In the genomic region with DNA sequence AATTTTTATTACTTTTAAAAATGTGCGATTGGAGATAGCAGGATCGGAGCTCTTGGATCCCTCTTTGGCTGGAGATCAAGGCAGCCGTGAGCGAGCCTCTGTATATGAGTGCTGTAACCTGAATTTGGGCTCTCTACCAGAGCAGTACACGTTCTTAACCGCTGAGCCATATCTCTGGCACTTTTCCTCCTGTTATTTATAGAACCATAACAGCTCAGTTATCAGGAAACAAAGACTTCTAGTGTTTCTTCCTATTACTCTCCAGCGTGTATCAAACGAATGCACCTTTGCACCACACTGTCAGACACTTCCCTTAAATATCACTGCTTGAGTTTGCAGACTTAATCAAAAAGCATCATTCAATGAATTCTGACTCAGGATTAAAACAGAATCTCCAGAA, we compare ENCODE assay signal across 20 mouse cellular contexts. TPM values are rescaled to one million over a fixed set of nuclear protein-coding genes. Genes with fewer than 3 reads are reported as not detected.
DNase-seq lines count a peak whose midpoint lies in the region; ATAC-seq and TF ChIP-seq lines count a peak whose summit lies in the region.
"Had no signal": no experiment of that assay in that cellular context is flagged by ENCODE, and none has a peak within 500 bp of the region (broad histone marks: within the 10 kb centered on the region; RNA-seq: fewer than 3 reads in every experiment).

No protein-coding gene starts in this region.

- no peaks in the 10 kb centered on the region for H3K36me3 ChIP-seq in stomach, embryonic 15.5 days
- no peaks in the 10 kb centered on the region for H3K36me3 ChIP-seq in stomach, postnatal 0 days (ENCODE audit: control insufficient read depth, insufficient read depth, low read length)
- no peaks in the 10 kb centered on the region for H3K36me3 ChIP-seq in heart, embryonic 16.5 days (ENCODE audit: control insufficient read depth, insufficient read depth)
- H3K36me3 ChIP-seq: intestine, embryonic 15.5 days; kidney, embryonic 15.5 days; liver, embryonic 12.5 days; neural tube, embryonic 12.5 days had no signal

- H3K27me3 ChIP-seq in stomach, embryonic 15.5 days (replicated peaks) = no peaks in the 10 kb centered on the region
- H3K27me3 ChIP-seq in stomach, postnatal 0 days (ENCODE audit: control insufficient read depth, insufficient read depth, low read length) = no peaks in the 10 kb centered on the region
- H3K27me3 ChIP-seq in heart, embryonic 16.5 days (ENCODE audit: control insufficient read depth, insufficient read depth, low read length) = no peaks in the 10 kb centered on the region
- H3K27me3 ChIP-seq: intestine, embryonic 15.5 days; kidney, embryonic 15.5 days; liver, embryonic 12.5 days; neural tube, embryonic 12.5 days had no signal

- peak overlapping the region; percentile 48 for H3K27ac ChIP-seq in stomach, embryonic 15.5 days
- H3K27ac ChIP-seq in stomach, postnatal 0 days (replicated peaks) = no peak overlapping the region
- peak overlapping the region; percentile 87 for H3K27ac ChIP-seq in heart, embryonic 16.5 days (ENCODE audit: low read length)
- H3K27ac ChIP-seq: hindbrain, embryonic 14.5 days; intestine, embryonic 15.5 days; kidney, embryonic 15.5 days; liver, embryonic 12.5 days; neural tube, embryonic 12.5 days had no signal

- TF ChIP-seq EP300 in stomach, postnatal 0 days (optimal IDR thresholded peaks at IDR 0.05) = no peak

- 33% methylated on average over 8 of the region's 8 CpGs for WGBS in stomach, embryonic 15.5 days
- 37% methylated on average over 8 of the region's 8 CpGs for WGBS in stomach, postnatal 0 days
- WGBS in heart, embryonic 16.5 days = 11% methylated on average over 8 of the region's 8 CpGs

- peaks cover 22% of the 10 kb centered on the region for H3K4me1 ChIP-seq in stomach, embryonic 15.5 days
- peaks cover 9% of the 10 kb centered on the region; the same call in 1 of the 2 replicates for H3K4me1 ChIP-seq in stomach, postnatal 0 days (replicated peaks; ENCODE audit: control insufficient read depth, insufficient read depth)
- H3K4me1 ChIP-seq in heart, embryonic 16.5 days (ENCODE audit: control insufficient read depth, insufficient read depth, low read length) = peaks cover 38% of the 10 kb centered on the region
- H3K4me1 ChIP-seq: neural tube, embryonic 12.5 days had no signal

- DNase-seq in heart, adult 18-20 months = peak; percentile 47 to 50
- no peak for DNase-seq in heart, adult 11 months
- DNase-seq in stomach, postnatal 0 days (ENCODE audit: low spot score) = no peak
- DNase-seq in thymus, postnatal 4 days = no peak
- DNase-seq: B cell, adult 2 months; cerebellum, adult 9-11 months; left cerebral cortex, postnatal 4 days; right cerebral cortex, postnatal 25 days; thymus, postnatal 36 days had no signal

- no peak for ATAC-seq in stomach, embryonic 15.5 days (ENCODE audit: insufficient read depth, low FRiP score, low read depth)
- ATAC-seq in stomach, postnatal 0 days (ENCODE audit: low FRiP score, low TSS enrichment) = no peak
- ATAC-seq in heart, embryonic 16.5 days (replicated peaks; ENCODE audit: extremely low read depth, insufficient read depth, low FRiP score) = peak; percentile 79
- no peak for ATAC-seq in monocyte, adult 5-6 weeks (replicated peaks; ENCODE audit: insufficient number of reproducible peaks, low FRiP score, low TSS enrichment, poor library complexity, severe bottlenecking)
- no peak for ATAC-seq in cerebellum, adult (ENCODE audit: insufficient number of reproducible peaks, low FRiP score, low TSS enrichment)
- ATAC-seq: forebrain, embryonic 14.5 days; intestine, embryonic 15.5 days; liver, embryonic 12.5 days had no signal

- H3K4me2 ChIP-seq in stomach, embryonic 15.5 days = no peak overlapping the region
- no peak overlapping the region for H3K4me2 ChIP-seq in stomach, postnatal 0 days (replicated peaks; ENCODE audit: low read depth)
- peak overlapping the region; percentile 47 for H3K4me2 ChIP-seq in heart, embryonic 16.5 days (ENCODE audit: low read depth, low read length)
- H3K4me2 ChIP-seq: hindbrain, embryonic 14.5 days; intestine, embryonic 15.5 days; kidney, embryonic 15.5 days; liver, embryonic 12.5 days; neural tube, embryonic 12.5 days had no signal

- no peaks in the 10 kb centered on the region for H3K9me3 ChIP-seq in stomach, embryonic 15.5 days
- no peaks in the 10 kb centered on the region for H3K9me3 ChIP-seq in stomach, postnatal 0 days (ENCODE audit: control insufficient read depth, low read length)
- no peaks in the 10 kb centered on the region for H3K9me3 ChIP-seq in heart, embryonic 16.5 days (replicated peaks; ENCODE audit: control insufficient read depth, low read length)
- H3K9me3 ChIP-seq: intestine, embryonic 15.5 days; kidney, embryonic 15.5 days; liver, embryonic 12.5 days; megakaryocyte, embryonic 14.5 days; neural tube, embryonic 12.5 days had no signal

- no peak for TF ChIP-seq CTCF in stomach, postnatal 0 days (IDR thresholded peaks at IDR 0.05; ENCODE audit: low read depth)

- H3K4me3 ChIP-seq in stomach, embryonic 15.5 days (replicated peaks) = no peak overlapping the region
- H3K4me3 ChIP-seq in stomach, postnatal 0 days (ENCODE audit: low read depth, low read length) = no peak overlapping the region
- no peak overlapping the region for H3K4me3 ChIP-seq in heart, embryonic 16.5 days (ENCODE audit: low read length)
- H3K4me3 ChIP-seq: intestine, embryonic 15.5 days; kidney, embryonic 15.5 days; liver, embryonic 12.5 days; megakaryocyte, embryonic 14.5 days; neural tube, embryonic 12.5 days had no signal

- H3K9ac ChIP-seq in stomach, embryonic 15.5 days = no peak overlapping the region
- H3K9ac ChIP-seq in stomach, postnatal 0 days (ENCODE audit: low read length) = no peak overlapping the region
- H3K9ac ChIP-seq in heart, embryonic 16.5 days (ENCODE audit: low read length) = peak overlapping the region; percentile 31; the same call in 1 of the 2 replicates
- H3K9ac ChIP-seq: hindbrain, embryonic 14.5 days; intestine, embryonic 15.5 days; kidney, embryonic 15.5 days; liver, embryonic 12.5 days; neural tube, embryonic 12.5 days had no signal

RNA-seq across cellular contexts. Expression of gene Artn, which starts 57.2 kb away (rescaled TPM):
- under 1 TPM in 1 of 2 experiments, not detected in 1; 0.33 TPM for total RNA-seq in heart, adult 18-20 months (2021)
- polyA plus RNA-seq in stomach, embryonic 15.5 days (2015; fragmentation: Nextera tagmentation; extraction: Ambion mirVana) = 6.9 and 7.0 TPM in 2 replicates
- 3.8 TPM in 2 replicates for polyA plus RNA-seq in stomach, postnatal 0 days (2015; fragmentation: Nextera tagmentation; extraction: Ambion mirVana)
- 0.70 and 0.85 TPM in 2 replicates for polyA plus RNA-seq in heart, embryonic 16.5 days (2015; fragmentation: Nextera tagmentation; extraction: Ambion mirVana)
- total RNA-seq in monocyte, adult 5-6 weeks (2017) = not detected in 3 replicates

Comparison
In these comparisons a context has a peak if more than half of its experiments do, and no peak if none do; other contexts are left out.
1. DNase-seq: peak in heart, adult 18-20 months (2 of 2); none in heart, adult 11 months (single experiment), stomach, postnatal 0 days (single experiment) and thymus, postnatal 4 days (single experiment).